Mouse (Mus musculus) heart, embryonic 13.5 days (tissue): ENCODE data around the gene Palm3. TPM values are rescaled to one million over a fixed set of nuclear protein-coding genes. Genes with fewer than 3 reads are reported as not detected.

Experiments used
- ATAC-seq: fragments of 200-750 bp; cut with Nextera tagmentation; 2 replicates; pipeline ENCODE4 v1.8.0; 2017; ENCODE audit warnings: moderate TSS enrichment; ENCODE audit not compliant: insufficient number of reproducible peaks, low FRiP score, low TSS enrichment; ENCODE audit errors: extremely low read depth
- H3K27ac ChIP-seq: fragments of 300-500 bp; sonication (generic); replicated peaks from 2 replicates; pipeline ENCODE4 v1.5.1; 2015; ENCODE audit warnings: moderate library complexity, mild to moderate bottlenecking, inconsistent platforms
- H3K27me3 ChIP-seq: fragments of 300-500 bp; sonication (generic); replicated peaks from 2 replicates; pipeline ENCODE4 v1.6.1; 2015; ENCODE audit warnings: mild to moderate bottlenecking, inconsistent platforms
- H3K36me3 ChIP-seq: fragments of 300-500 bp; sonication (generic); 2 replicates; pipeline ENCODE4 v1.6.1; 2015; ENCODE audit warnings: mild to moderate bottlenecking, inconsistent platforms
- H3K4me1 ChIP-seq: fragments of 300-500 bp; sonication (generic); 2 replicates; pipeline ENCODE4 v1.6.1; 2015; ENCODE audit warnings: inconsistent platforms
- H3K4me2 ChIP-seq: fragments of 300-500 bp; sonication (generic); 2 replicates; pipeline ENCODE4 v1.6.1; 2015; ENCODE audit warnings: inconsistent platforms, mild to moderate bottlenecking, moderate library complexity
- H3K4me3 ChIP-seq: fragments of 300-500 bp; sonication (generic); 2 replicates; pipeline ENCODE4 v1.5.1; 2015; ENCODE audit warnings: moderate library complexity, mild to moderate bottlenecking, inconsistent platforms
- H3K9ac ChIP-seq: fragments of 300-500 bp; sonication (generic); 2 replicates; pipeline ENCODE4 v1.6.1; 2015; ENCODE audit warnings: inconsistent platforms, mild to moderate bottlenecking, moderate library complexity
- H3K9me3 ChIP-seq: fragments of 300-500 bp; sonication (generic); 2 replicates; pipeline ENCODE4 v1.6.1; 2016; ENCODE audit warnings: inconsistent platforms
- WGBS: fragments of 180-500 bp; shearing (Covaris S2); methylation state at CpG from one replicate; pipeline ENCODE4 v1.1.7; 2015; ENCODE audit warnings: mixed read lengths; 5-methylcytosine and 5-hydroxymethylcytosine counted together
- polyA plus RNA-seq: library from polyadenylated mRNA; unstranded; fragments of >200 nt; fragmentation: Nextera tagmentation; extraction: Ambion mirVana; gene quantifications from 2 replicates; pipeline ENCODE4 v1.2.1, GENCODE M21; 2015

Palm3 gene
- polyA plus RNA-seq, 1 experiment from 2014 or later, result 1.6 TPM

- ATAC-seq, result no peak
- no peaks in the 10 kb centered on the region for H3K27me3 ChIP-seq
- H3K4me1 ChIP-seq, result peaks cover 68% of the 10 kb centered on the region
- peak overlapping the region; percentile 68 for H3K4me2 ChIP-seq
- 43% methylated on average over 12 of the region's 12 CpGs for WGBS
- H3K9me3 ChIP-seq, result no peaks in the 10 kb centered on the region
- no peaks in the 10 kb centered on the region for H3K36me3 ChIP-seq
- H3K4me3 ChIP-seq, result no peak overlapping the region
- peak overlapping the region; percentile 49 for H3K27ac ChIP-seq
- peak overlapping the region; percentile 34; the same call in 1 of the 2 replicates for H3K9ac ChIP-seq
Measured at GRCm38 (mm10) chr8:84068316-84069035, 47.2 kb downstream of the Palm3 start.

GRCm38 (mm10) chr8:84069169-84069568 lies 47.9 kb downstream of the Palm3 start:
- Histone ChIP-seq H3K27ac (peak overlapping the region; percentile 49; the same call in 1 of the 2 replicates), H3K4me1 (peaks cover 68% of the 10 kb centered on the region), H3K9me3 (no peaks in the 10 kb centered on the region), H3K27me3 (no peaks in the 10 kb centered on the region), H3K4me2 (peak overlapping the region; percentile 68), H3K9ac (peak overlapping the region; percentile 34), H3K36me3 (no peaks in the 10 kb centered on the region; the same call in 1 of the 2 replicates), H3K4me3 (no peak overlapping the region)
- no peak for ATAC-seq
- 22% methylated on average over 1 of the region's 1 CpGs for WGBS

- peaks cover 68% of the 10 kb centered on the region for H3K4me1 ChIP-seq
- peak overlapping the region; percentile 34 for H3K9ac ChIP-seq
- no peaks in the 10 kb centered on the region for H3K27me3 ChIP-seq
- no peaks in the 10 kb centered on the region for H3K9me3 ChIP-seq
- no peak overlapping the region for H3K27ac ChIP-seq
- H3K36me3 ChIP-seq, result peaks cover 3% of the 10 kb centered on the region
- ATAC-seq, result no peak
- no peak overlapping the region for H3K4me2 ChIP-seq
- H3K4me3 ChIP-seq, result no peak overlapping the region
- WGBS, result 77% methylated on average over 2 of the region's 2 CpGs
Measured at GRCm38 (mm10) chr8:84069750-84070149, 48.5 kb downstream of the Palm3 start.

GRCm38 (mm10) chr8:84070241-84070640 lies 49.0 kb downstream of the Palm3 start:
- no peaks in the 10 kb centered on the region for H3K9me3 ChIP-seq
- peak overlapping the region; percentile 34; the same call in 1 of the 2 replicates for H3K9ac ChIP-seq
- H3K4me1 ChIP-seq, result peaks cover 66% of the 10 kb centered on the region
- H3K27ac ChIP-seq, result no peak overlapping the region
- WGBS, result 76% methylated on average over 5 of the region's 5 CpGs
- H3K4me3 ChIP-seq, result no peak overlapping the region
- H3K36me3 ChIP-seq, result peaks cover 8% of the 10 kb centered on the region
- no peak overlapping the region for H3K4me2 ChIP-seq
- ATAC-seq, result no peak
- no peaks in the 10 kb centered on the region for H3K27me3 ChIP-seq

GRCm38 (mm10) chr8:84070667-84071066 lies 49.4 kb downstream of the Palm3 start:
- Histone ChIP-seq H3K36me3 (peaks cover 12% of the 10 kb centered on the region), H3K4me3 (no peak overlapping the region), H3K27ac (no peak overlapping the region), H3K9ac (no peak overlapping the region), H3K9me3 (no peaks in the 10 kb centered on the region), H3K4me2 (no peak overlapping the region), H3K27me3 (no peaks in the 10 kb centered on the region), H3K4me1 (peaks cover 62% of the 10 kb centered on the region)
- 79% methylated on average over 2 of the region's 2 CpGs for WGBS
- ATAC-seq, result no peak

- Histone ChIP-seq H3K4me2 (no peak overlapping the region), H3K9me3 (no peaks in the 10 kb centered on the region), H3K4me1 (peaks cover 60% of the 10 kb centered on the region), H3K4me3 (no peak overlapping the region), H3K27ac (no peak overlapping the region), H3K9ac (peak overlapping the region; percentile 29; the same call in 1 of the 2 replicates), H3K27me3 (no peaks in the 10 kb centered on the region), H3K36me3 (peaks cover 12% of the 10 kb centered on the region)
- ATAC-seq, result no peak
- 46% methylated on average over 3 of the region's 3 CpGs for WGBS
Measured at GRCm38 (mm10) chr8:84071921-84072320, 50.6 kb downstream of the Palm3 start.

GRCm38 (mm10) chr8:84072321-84072720 lies 51.0 kb downstream of the Palm3 start:
- no peak for ATAC-seq

GRCm38 (mm10) chr8:84073230-84073976 lies 52.1 kb downstream of the Palm3 start:
- Histone ChIP-seq H3K4me2 (no peak overlapping the region), H3K27me3 (no peaks in the 10 kb centered on the region), H3K4me1 (peaks cover 50% of the 10 kb centered on the region), H3K4me3 (no peak overlapping the region), H3K9me3 (no peaks in the 10 kb centered on the region), H3K36me3 (peaks cover 12% of the 10 kb centered on the region), H3K27ac (no peak overlapping the region), H3K9ac (no peak overlapping the region)
- no peak for ATAC-seq
- whole genome bisulfite sequencing, result 65% methylated on average over 10 of the region's 10 CpGs

More at GRCm38 (mm10) chr8:84072321-84072720, 51.0 kb downstream of the Palm3 start:
- 85% methylated on average over 10 of the region's 10 CpGs for WGBS
- Histone ChIP-seq H3K9ac (no peak overlapping the region), H3K27me3 (no peaks in the 10 kb centered on the region), H3K4me1 (peaks cover 60% of the 10 kb centered on the region), H3K4me2 (no peak overlapping the region), H3K9me3 (no peaks in the 10 kb centered on the region), H3K36me3 (peaks cover 12% of the 10 kb centered on the region), H3K4me3 (no peak overlapping the region), H3K27ac (no peak overlapping the region)

- peaks cover 31% of the 10 kb centered on the region for H3K36me3 ChIP-seq
- no peak overlapping the region for H3K9ac ChIP-seq
- no peak for ATAC-seq
- H3K4me1 ChIP-seq, result peaks cover 30% of the 10 kb centered on the region
- H3K27me3 ChIP-seq, result no peaks in the 10 kb centered on the region
- no peak overlapping the region for H3K4me3 ChIP-seq
- no peak overlapping the region for H3K27ac ChIP-seq
- H3K4me2 ChIP-seq, result no peak overlapping the region
- 62% methylated on average over 1 of the region's 1 CpGs for WGBS
- H3K9me3 ChIP-seq, result no peaks in the 10 kb centered on the region
Measured at GRCm38 (mm10) chr8:84076412-84076811, 55.1 kb downstream of the Palm3 start.

- WGBS, result 86% methylated on average over 3 of the region's 3 CpGs
Measured at GRCm38 (mm10) chr8:84076849-84077248, 55.6 kb downstream of the Palm3 start.

GRCm38 (mm10) chr8:84079206-84079605 lies 57.9 kb downstream of the Palm3 start:
- 51% methylated on average over 5 of the region's 5 CpGs for WGBS

More at GRCm38 (mm10) chr8:84076849-84077248, 55.6 kb downstream of the Palm3 start:
- peaks cover 25% of the 10 kb centered on the region for H3K4me1 ChIP-seq
- H3K9ac ChIP-seq, result no peak overlapping the region
- no peak for ATAC-seq
- peaks cover 34% of the 10 kb centered on the region for H3K36me3 ChIP-seq
- H3K27me3 ChIP-seq, result no peaks in the 10 kb centered on the region
- H3K4me3 ChIP-seq, result no peak overlapping the region
- no peaks in the 10 kb centered on the region for H3K9me3 ChIP-seq
- H3K4me2 ChIP-seq, result no peak overlapping the region
- H3K27ac ChIP-seq, result no peak overlapping the region

More at GRCm38 (mm10) chr8:84079206-84079605, 57.9 kb downstream of the Palm3 start:
- Histone ChIP-seq H3K4me1 (peaks cover 10% of the 10 kb centered on the region), H3K9ac (no peak overlapping the region), H3K4me3 (no peak overlapping the region), H3K36me3 (peaks cover 58% of the 10 kb centered on the region), H3K4me2 (no peak overlapping the region), H3K27ac (no peak overlapping the region), H3K9me3 (no peaks in the 10 kb centered on the region), H3K27me3 (no peaks in the 10 kb centered on the region)
- no peak for ATAC-seq
